Mouse (Mus musculus) liver, embryonic 13.5 days (tissue): ENCODE measurements at regions not wholly inside any gene's neighbourhood (a gene's known extent, or its start where the extent isn't known, plus 50 kb on each side); places are given as distances from the start of the nearest gene placed in this dataset.

ENCODE experiments used
- ATAC-seq: fragments of 200-750 bp; cut with Nextera tagmentation; 2 replicates; pipeline ENCODE4 v1.8.0; 2017; ENCODE audit warnings: low read depth, mild to moderate bottlenecking, moderate number of reproducible peaks, moderate library complexity
- DNase-seq: peaks from one replicate; pipeline ENCODE4 v3.0.0; 2022
- H3K27ac ChIP-seq: fragments of 300-500 bp; sonication (generic); 2 replicates; pipeline ENCODE4 v1.5.1; 2015; ENCODE audit warnings: moderate library complexity, mild to moderate bottlenecking, inconsistent platforms
- H3K27me3 ChIP-seq: fragments of 300-500 bp; sonication (generic); 2 replicates; pipeline ENCODE4 v1.6.1; 2015; ENCODE audit warnings: mild to moderate bottlenecking, inconsistent platforms
- H3K36me3 ChIP-seq: fragments of 300-500 bp; sonication (generic); 2 replicates; pipeline ENCODE4 v1.6.1; 2015; ENCODE audit warnings: mild to moderate bottlenecking, inconsistent platforms
- H3K4me1 ChIP-seq: fragments of 300-500 bp; sonication (generic); replicated peaks from 2 replicates; pipeline ENCODE4 v1.6.1; 2015; ENCODE audit warnings: inconsistent platforms
- H3K4me2 ChIP-seq: fragments of 300-500 bp; sonication (generic); 2 replicates; pipeline ENCODE4 v1.6.1; 2015; ENCODE audit warnings: inconsistent platforms, mild to moderate bottlenecking, moderate library complexity
- H3K4me3 ChIP-seq: fragments of 300-500 bp; sonication (generic); replicated peaks from 2 replicates; pipeline ENCODE4 v1.5.1; 2015; ENCODE audit warnings: mild to moderate bottlenecking, inconsistent platforms
- H3K9ac ChIP-seq: fragments of 300-500 bp; sonication (generic); 2 replicates; pipeline ENCODE4 v1.6.1; 2015; ENCODE audit warnings: mild to moderate bottlenecking, inconsistent platforms
- H3K9me3 ChIP-seq: fragments of 300-500 bp; sonication (generic); replicated peaks from 2 replicates; pipeline ENCODE4 v1.6.1; 2016; ENCODE audit warnings: inconsistent platforms
- WGBS: fragments of 180-500 bp; shearing (Covaris S2); methylation state at CpG from one replicate; pipeline ENCODE4 v1.1.7; 2015; ENCODE audit not compliant: insufficient replicate concordance; 5-methylcytosine and 5-hydroxymethylcytosine counted together

- Histone ChIP-seq H3K4me3 (no peak overlapping the region), H3K36me3 (no peaks in the 10 kb centered on the region), H3K27ac (no peak overlapping the region), H3K4me2 (no peak overlapping the region), H3K9ac (no peak overlapping the region), H3K9me3 (no peaks in the 10 kb centered on the region), H3K27me3 (no peaks in the 10 kb centered on the region), H3K4me1 (no peaks in the 10 kb centered on the region)
- WGBS: 73% methylated on average over 5 of the region's 5 CpGs
- ATAC-seq: no peak
- no peak for DNase-seq
Observed at GRCm38 (mm10) chr1:177645897-177646535, 83.6 kb upstream of the 1700016C15Rik start.

GRCm38 (mm10) chr1:177647876-177648275 is 81.7 kb upstream of the 1700016C15Rik start:
- H3K4me1 ChIP-seq: no peaks in the 10 kb centered on the region
- no peak overlapping the region for H3K4me3 ChIP-seq
- no peaks in the 10 kb centered on the region for H3K9me3 ChIP-seq
- no peak overlapping the region for H3K9ac ChIP-seq
- no peak overlapping the region for H3K4me2 ChIP-seq
- no peaks in the 10 kb centered on the region for H3K36me3 ChIP-seq
- no peaks in the 10 kb centered on the region for H3K27me3 ChIP-seq
- H3K27ac ChIP-seq: no peak overlapping the region
- no peak for DNase-seq
- WGBS: 69% methylated on average over 1 of the region's 1 CpGs
- ATAC-seq: no peak

DNA sequence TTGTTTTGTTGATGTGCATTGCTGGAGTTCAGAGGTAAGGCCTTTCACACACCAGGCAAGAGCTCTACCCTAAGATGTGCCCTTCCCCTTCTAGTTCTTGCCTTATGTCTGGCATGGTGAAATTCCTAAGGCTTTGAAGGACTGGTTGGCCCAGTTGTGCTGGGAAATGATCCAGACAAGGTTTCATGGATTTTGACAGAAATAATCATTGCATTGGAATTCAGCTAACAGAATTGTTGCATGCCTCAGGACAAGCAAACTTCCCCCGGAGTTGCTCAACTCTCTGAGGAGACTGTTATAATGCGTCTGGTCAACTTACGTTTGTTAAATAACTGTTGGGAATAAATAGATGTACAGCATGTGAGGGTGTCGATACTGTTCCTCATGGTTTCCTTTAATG is 80.6 kb upstream of the 1700016C15Rik start:
- Histone ChIP-seq H3K4me2 (no peak overlapping the region), H3K9me3 (no peaks in the 10 kb centered on the region), H3K4me1 (no peaks in the 10 kb centered on the region), H3K27ac (no peak overlapping the region), H3K4me3 (no peak overlapping the region), H3K9ac (no peak overlapping the region), H3K36me3 (no peaks in the 10 kb centered on the region), H3K27me3 (no peaks in the 10 kb centered on the region)
- ATAC-seq (no peak), DNase-seq (no peak)
- 67% methylated on average over 4 of the region's 4 CpGs for WGBS

DNA sequence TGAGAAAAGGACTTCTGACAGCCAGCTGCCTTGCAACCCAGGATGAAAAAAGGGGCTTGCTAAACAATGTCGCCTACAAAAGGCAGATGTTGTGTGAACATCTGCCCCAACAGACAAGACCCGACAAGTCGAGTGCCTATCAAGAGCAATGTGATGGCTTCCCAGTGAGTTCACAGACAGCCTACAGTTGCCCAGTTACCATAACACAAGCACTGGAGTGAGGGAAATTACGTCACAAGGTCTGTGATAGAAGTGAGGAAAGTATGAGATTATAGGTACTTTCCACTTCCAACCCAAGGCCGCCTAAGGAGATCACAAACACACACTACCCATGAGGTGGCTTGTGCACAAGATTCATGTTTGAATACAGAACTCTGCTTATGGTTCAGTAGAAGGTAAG is 78.4 kb upstream of the 1700016C15Rik start:
- Histone ChIP-seq H3K36me3 (no peaks in the 10 kb centered on the region), H3K27ac (no peak overlapping the region), H3K9me3 (no peaks in the 10 kb centered on the region), H3K4me2 (no peak overlapping the region), H3K4me1 (no peaks in the 10 kb centered on the region), H3K9ac (no peak overlapping the region), H3K4me3 (no peak overlapping the region), H3K27me3 (no peaks in the 10 kb centered on the region)
- DNase-seq: no peak
- ATAC-seq: no peak
- 66% methylated on average over 5 of the region's 5 CpGs for WGBS

- no peak overlapping the region for H3K4me3 ChIP-seq
- no peak overlapping the region for H3K4me2 ChIP-seq
- H3K27ac ChIP-seq: no peak overlapping the region
- H3K4me1 ChIP-seq: no peaks in the 10 kb centered on the region
- no peak for ATAC-seq
- 58% methylated on average over 7 of the region's 7 CpGs for WGBS
- no peaks in the 10 kb centered on the region for H3K27me3 ChIP-seq
- no peaks in the 10 kb centered on the region for H3K36me3 ChIP-seq
- H3K9me3 ChIP-seq: no peaks in the 10 kb centered on the region
- H3K9ac ChIP-seq: no peak overlapping the region
- no peak for DNase-seq
Observed at GRCm38 (mm10) chr1:177663163-177663562, 66.5 kb upstream of the 1700016C15Rik start.

- 46% methylated on average over 8 of the region's 8 CpGs for WGBS
- no peak overlapping the region for H3K27ac ChIP-seq
- H3K4me3 ChIP-seq: no peak overlapping the region
- no peak overlapping the region for H3K4me2 ChIP-seq
- no peaks in the 10 kb centered on the region for H3K4me1 ChIP-seq
- no peak for ATAC-seq
- no peak for DNase-seq
- no peaks in the 10 kb centered on the region for H3K27me3 ChIP-seq
- H3K9ac ChIP-seq: no peak overlapping the region
- no peaks in the 10 kb centered on the region for H3K36me3 ChIP-seq
- H3K9me3 ChIP-seq: no peaks in the 10 kb centered on the region
Observed at GRCm38 (mm10) chr1:177667041-177667791, 62.4 kb upstream of the 1700016C15Rik start.

GRCm38 (mm10) chr1:177670576-177670975 is 59.0 kb upstream of the 1700016C15Rik start:
- Histone ChIP-seq H3K27ac (no peak overlapping the region), H3K9me3 (no peaks in the 10 kb centered on the region), H3K9ac (no peak overlapping the region), H3K4me3 (no peak overlapping the region), H3K4me1 (no peaks in the 10 kb centered on the region), H3K36me3 (no peaks in the 10 kb centered on the region), H3K4me2 (no peak overlapping the region), H3K27me3 (no peaks in the 10 kb centered on the region)
- no peak for DNase-seq
- WGBS: 43% methylated on average over 1 of the region's 1 CpGs
- ATAC-seq: no peak

DNA sequence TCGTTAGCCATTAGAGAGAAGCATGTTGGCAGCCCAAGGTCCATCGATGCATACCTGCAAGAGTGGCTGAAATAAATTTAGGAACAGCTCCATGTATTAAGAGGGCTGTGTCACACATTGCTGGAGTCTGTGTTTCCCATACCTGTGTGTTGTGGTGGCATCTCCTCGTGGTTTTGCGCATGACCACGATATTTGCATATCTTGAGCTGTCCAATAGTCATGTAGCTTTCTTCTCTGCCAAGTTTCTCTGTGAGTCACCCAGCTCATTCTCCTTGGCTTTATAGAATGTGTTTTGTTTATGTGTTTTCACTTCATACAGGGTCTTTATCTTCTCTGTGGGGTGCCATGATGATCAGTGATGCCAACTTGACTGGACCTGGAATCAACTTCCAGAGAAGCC is 53.0 kb upstream of the 1700016C15Rik start:
- H3K4me2 ChIP-seq: no peak overlapping the region
- no peak for ATAC-seq
- H3K9me3 ChIP-seq: no peaks in the 10 kb centered on the region
- 59% methylated on average over 5 of the region's 5 CpGs for WGBS
- H3K27ac ChIP-seq: no peak overlapping the region
- DNase-seq: no peak
- H3K4me3 ChIP-seq: no peak overlapping the region
- 0 out of 2 replicates have a peak, but pooled peaks cover 5% of the 10 kb centered on the region for H3K4me1 ChIP-seq
- H3K36me3 ChIP-seq: no peaks in the 10 kb centered on the region
- H3K9ac ChIP-seq: no peak overlapping the region
- no peaks in the 10 kb centered on the region for H3K27me3 ChIP-seq

- H3K4me1 ChIP-seq: 0 out of 2 replicates have a peak, but pooled peaks cover 5% of the 10 kb centered on the region
- H3K36me3 ChIP-seq: no peaks in the 10 kb centered on the region
- H3K4me2 ChIP-seq: no peak overlapping the region
- no peak overlapping the region for H3K4me3 ChIP-seq
- H3K9me3 ChIP-seq: no peaks in the 10 kb centered on the region
- 54% methylated on average over 4 of the region's 4 CpGs for WGBS
- H3K27ac ChIP-seq: no peak overlapping the region
- ATAC-seq: no peak
- no peaks in the 10 kb centered on the region for H3K27me3 ChIP-seq
- DNase-seq: no peak
- no peak overlapping the region for H3K9ac ChIP-seq
Observed at GRCm38 (mm10) chr1:177678832-177679231, 50.8 kb upstream of the 1700016C15Rik start.
